Mouse (Mus musculus): ENCODE measurements around the gene 2210418O10Rik.
"Not testable (repeated sequence)": the region's sequence is repeated elsewhere in the genome, so short reads cannot be mapped to it uniquely, and the experiment has no call there.

Gene 2210418O10Rik

GRCm38 (mm10) chr2:176226269-176226668 lies at the start of gene 2210418O10Rik:
2210418O10Rik (plus strand) TSS chr2:176226569.
- not testable (repeated sequence) for DNase-seq (ENCODE audit: low read depth, low spot score)

DNA sequence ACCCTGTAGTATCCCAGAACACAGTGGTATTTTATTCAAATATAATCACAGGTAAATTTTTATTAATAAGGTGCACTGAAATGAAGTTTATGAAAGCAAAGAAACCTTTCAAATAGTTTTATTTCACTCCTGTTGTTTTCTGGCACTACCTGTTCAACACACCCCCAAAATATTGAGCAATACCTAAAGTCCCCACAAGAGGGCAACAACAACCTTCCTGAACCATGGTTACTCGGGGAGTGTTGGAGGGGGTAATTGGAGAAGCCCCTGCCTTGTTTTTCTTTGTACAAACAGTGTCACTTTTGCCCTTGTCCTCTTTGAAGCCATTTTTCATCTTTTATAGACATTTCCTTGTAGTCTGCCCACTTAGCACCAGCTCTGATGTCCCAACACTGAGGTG lies 22.1 kb downstream of the 2210418O10Rik start:
- DNase-seq (ENCODE audit: low read depth, low spot score): not testable (repeated sequence)
